Comparison of ENCODE assay signal across 17 mouse cellular contexts in genomic region chr17:47782486-47782885, GRCm38 (mm10). TPM values are rescaled to one million over a fixed set of nuclear protein-coding genes. Genes with fewer than 3 reads are reported as not detected.
"Had no signal": no experiment of that assay in that cellular context is flagged by ENCODE, and none has a peak within 500 bp of the region (broad histone marks: within the 10 kb centered on the region; RNA-seq: fewer than 3 reads in every experiment).

No protein-coding gene starts in this region.

- H3K4me3 ChIP-seq: neural tube, embryonic 13.5 days; neural tube, embryonic 15.5 days; stomach, embryonic 15.5 days had no signal

- DNase-seq: retina, postnatal 1 day; right cerebral cortex, adult 18-20 months; right cerebral cortex, postnatal 14 days; right cerebral cortex, postnatal 25 days; right cerebral cortex, postnatal 4 days; spleen, adult 18-20 months; thymus, adult 18-20 months; thymus, adult 2 months; thymus, postnatal 14 days; thymus, postnatal 25 days; thymus, postnatal 36 days; thymus, postnatal 4 days had no signal

- H3K27ac ChIP-seq: neural tube, embryonic 13.5 days; neural tube, embryonic 15.5 days; stomach, embryonic 15.5 days; stomach, postnatal 0 days had no signal

RNA-seq across cellular contexts. Expression of gene Mdfi, which starts 52.0 kb away (rescaled TPM):
- total RNA-seq: neutrophil, adult 5-6 weeks had no signal

RNA-seq across cellular contexts. Expression of gene Pgc, which starts 55.8 kb away (rescaled TPM):
- total RNA-seq: neutrophil, adult 5-6 weeks had no signal
